Mouse (Mus musculus): Measurements from ENCODE around the gene Rnf207.

- TF ChIP-seq SMC3 (IDR thresholded peaks at IDR 0.05; ENCODE audit: low read depth, low read length) (no peak), POLR2A (IDR thresholded peaks at IDR 0.05; ENCODE audit: low read depth, low read length) (no peak), CTCF (conservative IDR thresholded peaks at IDR 0.05 in 1 of 2, IDR thresholded peaks at IDR 0.05 in 1 of 2; ENCODE audit: low read depth in 2 of 2, low read length in 2 of 2) (no peak), EP300 (IDR thresholded peaks at IDR 0.05; ENCODE audit: low read length) (no peak), NRF1 (IDR thresholded peaks at IDR 0.05; ENCODE audit: low read depth, low read length) (no peak), TBP (conservative IDR thresholded peaks at IDR 0.05; ENCODE audit: low read depth, low read length) (no peak), BHLHE40 (IDR thresholded peaks at IDR 0.05; ENCODE audit: low read depth, low read length) (no peak), POLR2AphosphoS2 (IDR thresholded peaks at IDR 0.05; ENCODE audit: low read depth, low read length) (no peak), MAZ (IDR thresholded peaks at IDR 0.05; ENCODE audit: low read depth, low read length) (no peak), ZC3H11A (IDR thresholded peaks at IDR 0.05; ENCODE audit: low read depth, low read length) (no peak), E2F4 (IDR thresholded peaks at IDR 0.05; ENCODE audit: insufficient replicate concordance, low read depth, low read length) (no peak), RCOR1 (conservative IDR thresholded peaks at IDR 0.05; ENCODE audit: low read depth, low read length) (no peak), HCFC1 (IDR thresholded peaks at IDR 0.05; ENCODE audit: low read depth, low read length) (no peak)
These were observed 43.4 kb upstream of the Rnf207 start for GRCm38 (mm10) chr4:152362180-152362579.
